Mouse (Mus musculus): ENCODE measurements around the gene Qars. TPM values are rescaled to one million over a fixed set of nuclear protein-coding genes. Genes with fewer than 3 reads are reported as not detected.

Gene Qars
- polyA plus RNA-seq, 1 experiment from 2014 or later: 97.7 TPM

GRCm38 (mm10) chr9:108508776-108509175, 1.3 kb downstream of the Qars start:
- H3K4me3 ChIP-seq (ENCODE audit: low read depth, low read length): peak overlapping the region; percentile 72
- DNase-seq: no peak
- TF ChIP-seq CTCF (IDR thresholded peaks at IDR 0.05; ENCODE audit: low read depth): no peak
- 0 out of 2 replicates have a peak, but pooled peaks cover 4% of the 10 kb centered on the region for H3K4me1 ChIP-seq (ENCODE audit: insufficient read depth)
- H3K9ac ChIP-seq: peak overlapping the region; percentile 71
- no peaks in the 10 kb centered on the region for H3K27me3 ChIP-seq (ENCODE audit: insufficient read depth, low read length)
- 87% methylated on average over 7 of the region's 7 CpGs for WGBS
- H3K9me3 ChIP-seq (ENCODE audit: low read depth, low read length): no peaks in the 10 kb centered on the region
- no peak for ATAC-seq (ENCODE audit: insufficient read depth)
- H3K36me3 ChIP-seq (ENCODE audit: insufficient read depth): peaks cover 48% of the 10 kb centered on the region
- H3K27ac ChIP-seq (ENCODE audit: low read depth): no peak overlapping the region
- peak overlapping the region; percentile 92 for H3K4me2 ChIP-seq

GRCm38 (mm10) chr9:108516380-108517251, 9.1 kb downstream of the Qars start, which contains the start of gene Qrich1:
Gene Qrich1, plus strand, starts transcription at chr9:108516806.
- no peaks in the 10 kb centered on the region for H3K27me3 ChIP-seq (ENCODE audit: insufficient read depth, low read length)
- DNase-seq (peak; percentile 99), ATAC-seq (ENCODE audit: insufficient read depth) (peak; percentile 96)
- H3K9ac ChIP-seq: peak within 1 kb of the TSS; percentile 97
- peak within 1 kb of the TSS; percentile 68 for H3K4me2 ChIP-seq
- H3K4me3 ChIP-seq (ENCODE audit: low read depth, low read length): peak within 1 kb of the TSS; percentile 88
- peak; percentile 36; the same call in 1 of the 2 replicates for TF ChIP-seq CTCF (IDR thresholded peaks at IDR 0.05; ENCODE audit: low read depth)
- no peaks in the 10 kb centered on the region for H3K9me3 ChIP-seq (ENCODE audit: low read depth, low read length)
- H3K36me3 ChIP-seq (ENCODE audit: insufficient read depth): peaks cover 60% of the 10 kb centered on the region
- H3K27ac ChIP-seq (ENCODE audit: low read depth): peak within 1 kb of the TSS; percentile 100
- peaks cover 2% of the 10 kb centered on the region; the same call in 1 of the 2 replicates for H3K4me1 ChIP-seq (ENCODE audit: insufficient read depth)
- under 1% methylated on average over 55 of the region's 55 CpGs for WGBS

GRCm38 (mm10) chr9:108517253-108517930, 9.9 kb downstream of the Qars start:
- Histone ChIP-seq H3K27me3 (ENCODE audit: insufficient read depth, low read length) (no peaks in the 10 kb centered on the region), H3K4me2 (peak overlapping the region; percentile 68), H3K9ac (peak overlapping the region; percentile 97), H3K36me3 (ENCODE audit: insufficient read depth) (peaks cover 55% of the 10 kb centered on the region), H3K4me1 (ENCODE audit: insufficient read depth) (peaks cover 2% of the 10 kb centered on the region; the same call in 1 of the 2 replicates), H3K27ac (ENCODE audit: low read depth) (peak overlapping the region; percentile 100), H3K4me3 (ENCODE audit: low read depth, low read length) (peak overlapping the region; percentile 88), H3K9me3 (ENCODE audit: low read depth, low read length) (no peaks in the 10 kb centered on the region)
- under 1% methylated on average over 74 of the region's 95 CpGs for WGBS
- DNase-seq: peak; percentile 94
- no peak for TF ChIP-seq CTCF (IDR thresholded peaks at IDR 0.05; ENCODE audit: low read depth)
- ATAC-seq (ENCODE audit: insufficient read depth): peak; percentile 82

GRCm38 (mm10) chr9:108517931-108518332, 10.4 kb downstream of the Qars start:
- Histone ChIP-seq H3K36me3 (ENCODE audit: insufficient read depth) (peaks cover 50% of the 10 kb centered on the region), H3K9me3 (ENCODE audit: low read depth, low read length) (no peaks in the 10 kb centered on the region), H3K4me1 (ENCODE audit: insufficient read depth) (peaks cover 2% of the 10 kb centered on the region; the same call in 1 of the 2 replicates), H3K4me2 (peak overlapping the region; percentile 68), H3K9ac (peak overlapping the region; percentile 97), H3K27ac (ENCODE audit: low read depth) (peak overlapping the region; percentile 100), H3K27me3 (ENCODE audit: insufficient read depth, low read length) (no peaks in the 10 kb centered on the region), H3K4me3 (ENCODE audit: low read depth, low read length) (peak overlapping the region; percentile 88)
- WGBS: under 1% methylated on average over 13 of the region's 13 CpGs
- DNase-seq (peak; percentile 81), ATAC-seq (ENCODE audit: insufficient read depth) (peak; percentile 29; the same call in 1 of the 2 replicates)
- 0 out of 2 replicates have a peak, but pooled peaks have one; percentile 19 for TF ChIP-seq CTCF (IDR thresholded peaks at IDR 0.05; ENCODE audit: low read depth)

GRCm38 (mm10) chr9:108521604-108522003, 14.1 kb downstream of the Qars start:
- Histone ChIP-seq H3K9me3 (ENCODE audit: low read depth, low read length) (no peaks in the 10 kb centered on the region), H3K9ac (no peak overlapping the region), H3K4me3 (ENCODE audit: low read depth, low read length) (no peak overlapping the region), H3K4me2 (no peak overlapping the region), H3K27ac (ENCODE audit: low read depth) (no peak overlapping the region), H3K27me3 (ENCODE audit: insufficient read depth, low read length) (no peaks in the 10 kb centered on the region), H3K4me1 (ENCODE audit: insufficient read depth) (peaks cover 2% of the 10 kb centered on the region; the same call in 1 of the 2 replicates), H3K36me3 (ENCODE audit: insufficient read depth) (peaks cover 31% of the 10 kb centered on the region)
- ATAC-seq (ENCODE audit: insufficient read depth) (no peak), DNase-seq (no peak)
- TF ChIP-seq CTCF (IDR thresholded peaks at IDR 0.05; ENCODE audit: low read depth): no peak
- 80% methylated on average over 2 of the region's 2 CpGs for WGBS

GRCm38 (mm10) chr9:108523341-108523740, 15.8 kb downstream of the Qars start:
- ATAC-seq (ENCODE audit: insufficient read depth): no peak
- H3K27me3 ChIP-seq (ENCODE audit: insufficient read depth, low read length): no peaks in the 10 kb centered on the region
- no peak overlapping the region for H3K27ac ChIP-seq (ENCODE audit: low read depth)
- no peak for DNase-seq
- H3K9me3 ChIP-seq (ENCODE audit: low read depth, low read length): no peaks in the 10 kb centered on the region
- no peak overlapping the region for H3K4me2 ChIP-seq
- no peak overlapping the region for H3K9ac ChIP-seq
- H3K4me1 ChIP-seq (ENCODE audit: insufficient read depth): peaks cover 2% of the 10 kb centered on the region; the same call in 1 of the 2 replicates
- H3K4me3 ChIP-seq (ENCODE audit: low read depth, low read length): no peak overlapping the region
- 96% methylated on average over 4 of the region's 4 CpGs for WGBS
- H3K36me3 ChIP-seq (ENCODE audit: insufficient read depth): peaks cover 37% of the 10 kb centered on the region
- no peak for TF ChIP-seq CTCF (IDR thresholded peaks at IDR 0.05; ENCODE audit: low read depth)

Measured in lung, embryonic 14.5 days (tissue).